29 mouse cellular contexts compared by ENCODE assay signal in the genomic region with DNA sequence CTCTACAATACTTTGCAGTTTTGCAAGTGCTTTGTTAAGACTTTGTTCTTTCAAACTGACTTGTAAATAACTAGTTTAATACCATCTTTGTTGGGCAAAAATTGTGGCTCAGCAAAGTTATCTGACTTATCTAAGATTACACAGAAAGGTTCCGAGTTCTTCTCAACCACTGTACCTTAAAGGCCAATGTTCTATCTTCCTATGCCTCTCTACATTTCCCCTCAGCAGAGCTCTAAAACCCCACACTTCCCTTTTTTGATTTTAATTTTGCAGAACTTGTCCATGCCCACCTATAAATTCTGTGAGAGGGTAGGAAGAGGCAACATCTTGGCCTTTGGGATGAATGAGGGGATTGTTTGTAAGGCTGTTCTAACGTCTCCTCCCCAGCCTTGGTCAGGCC. TPM values are rescaled to one million over a fixed set of nuclear protein-coding genes. Genes with fewer than 3 reads are reported as not detected.
DNase-seq lines count a peak whose midpoint lies in the region; ATAC-seq lines count a peak whose summit lies in the region.
"Had no signal": no experiment of that assay in that cellular context is flagged by ENCODE, and none has a peak within 500 bp of the region (broad histone marks: within the 10 kb centered on the region; RNA-seq: fewer than 3 reads in every experiment).

No protein-coding gene starts in this region.

- no peaks in the 10 kb centered on the region for H3K9me3 ChIP-seq in forebrain, embryonic 11.5 days (ENCODE audit: control insufficient read depth, low read length)
- no peaks in the 10 kb centered on the region for H3K9me3 ChIP-seq in forebrain, embryonic 13.5 days (replicated peaks)
- H3K9me3 ChIP-seq: embryonic facial prominence, embryonic 12.5 days; embryonic facial prominence, embryonic 15.5 days; forebrain, embryonic 12.5 days had no signal

- no peak overlapping the region for H3K27ac ChIP-seq in forebrain, embryonic 11.5 days (ENCODE audit: low read depth, low read length)
- H3K27ac ChIP-seq in forebrain, embryonic 13.5 days: no peak overlapping the region
- H3K27ac ChIP-seq: embryonic facial prominence, embryonic 12.5 days; embryonic facial prominence, embryonic 15.5 days; forebrain, embryonic 12.5 days; hindbrain, embryonic 14.5 days; hindbrain, postnatal 0 days had no signal

- no peak overlapping the region for H3K4me3 ChIP-seq in forebrain, embryonic 11.5 days (ENCODE audit: low read depth, low read length)
- no peak overlapping the region for H3K4me3 ChIP-seq in forebrain, embryonic 13.5 days
- H3K4me3 ChIP-seq: embryonic facial prominence, embryonic 12.5 days; embryonic facial prominence, embryonic 15.5 days; forebrain, embryonic 12.5 days had no signal

- no peaks in the 10 kb centered on the region for H3K4me1 ChIP-seq in forebrain, embryonic 11.5 days (replicated peaks; ENCODE audit: control insufficient read depth, insufficient read depth, low read length)
- no peaks in the 10 kb centered on the region for H3K4me1 ChIP-seq in forebrain, embryonic 13.5 days
- H3K4me1 ChIP-seq: embryonic facial prominence, embryonic 12.5 days; embryonic facial prominence, embryonic 15.5 days; forebrain, embryonic 12.5 days had no signal

- no peak overlapping the region for H3K4me2 ChIP-seq in forebrain, embryonic 11.5 days (ENCODE audit: low read depth, low read length, severe bottlenecking)
- H3K4me2 ChIP-seq in forebrain, embryonic 13.5 days: no peak overlapping the region
- H3K4me2 ChIP-seq: embryonic facial prominence, embryonic 12.5 days; embryonic facial prominence, embryonic 15.5 days; forebrain, embryonic 12.5 days; heart, embryonic 11.5 days; hindbrain, embryonic 14.5 days had no signal

- no peaks in the 10 kb centered on the region for H3K27me3 ChIP-seq in forebrain, embryonic 11.5 days (ENCODE audit: control insufficient read depth, insufficient read depth, low read length)
- H3K27me3 ChIP-seq in forebrain, embryonic 13.5 days: peaks cover 3% of the 10 kb centered on the region; the same call in 1 of the 2 replicates
- H3K27me3 ChIP-seq: embryonic facial prominence, embryonic 12.5 days; forebrain, embryonic 12.5 days had no signal

- no peaks in the 10 kb centered on the region for H3K36me3 ChIP-seq in forebrain, embryonic 11.5 days (ENCODE audit: control insufficient read depth, insufficient read depth, low read length)
- no peaks in the 10 kb centered on the region; the same call in 1 of the 2 replicates for H3K36me3 ChIP-seq in forebrain, embryonic 13.5 days (ENCODE audit: poor library complexity, severe bottlenecking)

- WGBS in forebrain, embryonic 11.5 days: 85% methylated on average over 2 of the region's 2 CpGs
- WGBS in forebrain, embryonic 13.5 days: 85% methylated on average over 2 of the region's 2 CpGs

- peak; percentile 21 for DNase-seq in forebrain, embryonic 11.5 days (ENCODE audit: low spot score)
- DNase-seq in adipocyte (ENCODE audit: low spot score): no peak
- DNase-seq in right cerebral cortex, postnatal 14 days: no peak
- DNase-seq: adrenal gland, adult 8-10 months; adrenal gland, postnatal 25 days; cerebellum, adult 11-12 months; cerebellum, adult 9-10 months; cerebellum, postnatal 14 days; forebrain, postnatal 0 days; gastrocnemius, postnatal 25 days; heart, postnatal 36 days; kidney, adult 18-20 months had no signal

- H3K9ac ChIP-seq in forebrain, embryonic 11.5 days (ENCODE audit: low read length): no peak overlapping the region
- no peak overlapping the region for H3K9ac ChIP-seq in forebrain, embryonic 13.5 days
- H3K9ac ChIP-seq: embryonic facial prominence, embryonic 12.5 days; embryonic facial prominence, embryonic 15.5 days; forebrain, embryonic 12.5 days; forebrain, postnatal 0 days; hindbrain, embryonic 14.5 days had no signal

- no peak for ATAC-seq in forebrain, embryonic 11.5 days (replicated peaks; ENCODE audit: low FRiP score)
- no peak for ATAC-seq in forebrain, embryonic 13.5 days
- peak; percentile 78 for ATAC-seq in common myeloid progenitor, adult 5-6 weeks (replicated peaks; ENCODE audit: low read depth, poor library complexity, severe bottlenecking)
- ATAC-seq in megakaryocyte, adult 5-6 weeks (ENCODE audit: poor library complexity, severe bottlenecking): 0 out of 2 replicates have a peak, but pooled peaks have one; percentile 27
- ATAC-seq: forebrain, postnatal 0 days; hindbrain, postnatal 0 days; inflammation-experienced regulatory T-cells, adult 6 months; intestine, embryonic 16.5 days had no signal

RNA-seq across cellular contexts. Expression of gene Rrm1, which starts 7.2 kb away (rescaled TPM):
- polyA plus RNA-seq in forebrain, embryonic 11.5 days (2014; fragmentation: Nextera tagmentation; extraction: Ambion mirVana): 274 and 290 TPM in 2 replicates
- 151 and 171 TPM in 2 replicates for polyA plus RNA-seq in forebrain, embryonic 13.5 days (2015; fragmentation: Nextera tagmentation; extraction: Ambion mirVana)
- 809 and 867 TPM in 2 replicates for total RNA-seq in common myeloid progenitor, adult 5-6 weeks (2017)
- total RNA-seq in megakaryocyte, adult 5-6 weeks (2015): 161 and 172 TPM in 2 replicates
- total RNA-seq in megakaryocyte, adult 5-6 weeks (2017): 413 and 515 TPM in 2 replicates

RNA-seq across cellular contexts. Expression of gene Olfr543, which starts 47.1 kb away (rescaled TPM):
- polyA plus RNA-seq in forebrain, embryonic 11.5 days (2014; fragmentation: Nextera tagmentation; extraction: Ambion mirVana): 1.0 and 1.5 TPM in 2 replicates
- 0.82 and 0.89 TPM in 2 replicates for polyA plus RNA-seq in forebrain, embryonic 13.5 days (2015; fragmentation: Nextera tagmentation; extraction: Ambion mirVana)
- total RNA-seq in common myeloid progenitor, adult 5-6 weeks (2017): not detected in 2 replicates
- total RNA-seq in megakaryocyte, adult 5-6 weeks (2015): not detected in 2 replicates
- not detected in 2 replicates for total RNA-seq in megakaryocyte, adult 5-6 weeks (2017)
- total RNA-seq: adrenal gland, adult 8-10 months; adrenal gland, postnatal 25 days; forebrain, postnatal 0 days; gastrocnemius, adult 8-10 months; gastrocnemius, postnatal 25 days; heart, adult 8-10 months; heart, postnatal 36 days; hindbrain, postnatal 0 days had no signal
- polyA plus RNA-seq: brain, embryonic 14.5 days; heart, postnatal 0 days had no signal

RNA-seq across cellular contexts. Expression of gene Olfr544, which starts 53.8 kb away (rescaled TPM):
- polyA plus RNA-seq in forebrain, embryonic 11.5 days (2014; fragmentation: Nextera tagmentation; extraction: Ambion mirVana): 0.11 and 0.40 TPM in 2 replicates
- polyA plus RNA-seq in forebrain, embryonic 13.5 days (2015; fragmentation: Nextera tagmentation; extraction: Ambion mirVana): 0.16 and 0.30 TPM in 2 replicates
- not detected in 2 replicates for total RNA-seq in common myeloid progenitor, adult 5-6 weeks (2017)
- total RNA-seq in megakaryocyte, adult 5-6 weeks (2015): not detected in 2 replicates
- total RNA-seq in megakaryocyte, adult 5-6 weeks (2017): 0.04 TPM in 1 of 2 replicates, not detected in the other
- total RNA-seq: adrenal gland, adult 8-10 months; adrenal gland, postnatal 25 days; ES-E14; forebrain, postnatal 0 days; gastrocnemius, adult 8-10 months; gastrocnemius, postnatal 25 days; heart, adult 8-10 months; heart, postnatal 36 days; hindbrain, postnatal 0 days had no signal
- polyA plus RNA-seq: brain, embryonic 14.5 days; gonadal fat pad, adult 2 months; heart, postnatal 0 days; inflammation-experienced regulatory T-cells, adult 6 months; intestine, embryonic 16.5 days had no signal

Comparison
In these comparisons a context has a peak if more than half of its experiments do, and no peak if none do; other contexts are left out.
1. ATAC-seq: peak in common myeloid progenitor, adult 5-6 weeks (single experiment) and megakaryocyte, adult 5-6 weeks (single experiment); none in forebrain, embryonic 11.5 days (single experiment) and forebrain, embryonic 13.5 days (single experiment).